Mouse (Mus musculus) telencephalon, adult 2 months (tissue): ENCODE results near the gene Pcsk6.
A peak's percentile ranks its signal among the peaks of the same experiment; 100 is the strongest.
"Not testable (repeated sequence)": the region's sequence is repeated elsewhere in the genome, so short reads cannot be mapped to it uniquely, and the experiment has no call there.

Experiments used
- DNase-seq: peaks from one replicate; pipeline ENCODE4 v3.0.0-alpha.2; 2011; ENCODE audit warnings: low read depth, low spot score

Pcsk6 gene

DNA sequence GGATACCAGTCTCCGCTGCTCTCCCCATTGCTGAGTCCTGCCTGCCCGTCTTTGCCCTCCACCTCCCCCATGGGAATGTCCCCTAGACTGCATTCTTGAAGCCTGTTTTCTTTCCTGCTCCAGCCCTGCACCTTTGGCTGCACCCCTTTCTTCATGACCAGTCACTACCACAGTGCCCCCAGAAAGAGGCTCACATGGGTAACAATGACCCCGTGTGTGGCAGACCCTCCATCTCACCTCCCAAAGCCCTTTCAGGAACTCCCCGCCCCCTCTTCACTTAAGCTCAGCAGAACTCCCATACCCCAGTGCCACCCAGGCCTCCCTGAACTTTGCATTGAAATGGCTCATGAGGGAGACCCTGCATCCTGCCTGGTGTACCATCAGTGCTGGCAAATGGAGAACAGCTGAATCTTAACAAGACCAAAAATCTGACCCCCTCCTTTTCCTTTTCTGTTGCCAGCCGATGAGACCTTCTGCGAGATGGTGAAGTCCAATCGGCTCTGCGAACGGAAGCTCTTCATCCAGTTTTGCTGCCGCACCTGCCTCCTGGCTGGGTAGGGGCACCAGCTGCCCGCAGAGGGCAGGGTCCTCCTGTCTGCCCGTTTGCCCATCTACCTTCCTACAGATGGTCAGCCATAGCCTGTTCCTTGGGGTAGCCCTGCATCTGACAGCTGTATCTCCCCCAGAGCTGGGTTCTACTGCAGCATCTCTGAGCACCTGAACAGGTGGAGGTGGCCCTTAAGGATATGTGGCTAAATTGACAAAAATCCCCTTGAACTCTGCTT, 187.1 kb downstream of the Pcsk6 start:
- no peak for DNase-seq

DNA sequence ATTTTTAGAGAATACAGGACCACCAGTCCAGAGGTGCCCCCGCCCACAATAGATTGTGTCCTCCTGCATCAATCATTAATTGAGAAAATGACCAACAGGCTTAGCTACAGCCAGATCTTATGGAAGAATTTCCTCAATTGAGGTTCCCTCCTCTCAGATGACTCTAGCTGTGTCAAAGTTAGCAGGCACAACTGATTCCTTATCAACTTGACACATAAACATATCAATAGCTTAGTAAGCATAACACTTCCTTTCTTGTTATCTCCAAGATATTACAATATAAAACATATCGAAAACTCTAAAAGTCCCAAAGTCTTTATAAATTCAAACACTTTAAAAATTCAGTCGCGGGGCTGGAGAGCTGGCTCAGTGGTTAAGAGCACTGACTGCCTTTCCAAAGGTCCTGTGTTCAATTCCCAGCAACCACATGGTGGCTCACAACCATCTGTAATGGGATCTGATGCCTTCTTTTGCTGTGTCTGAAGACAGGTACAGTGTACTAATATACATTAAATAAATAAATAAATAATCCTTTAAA, 192.5 kb downstream of the Pcsk6 start:
- DNase-seq = no peak

DNA sequence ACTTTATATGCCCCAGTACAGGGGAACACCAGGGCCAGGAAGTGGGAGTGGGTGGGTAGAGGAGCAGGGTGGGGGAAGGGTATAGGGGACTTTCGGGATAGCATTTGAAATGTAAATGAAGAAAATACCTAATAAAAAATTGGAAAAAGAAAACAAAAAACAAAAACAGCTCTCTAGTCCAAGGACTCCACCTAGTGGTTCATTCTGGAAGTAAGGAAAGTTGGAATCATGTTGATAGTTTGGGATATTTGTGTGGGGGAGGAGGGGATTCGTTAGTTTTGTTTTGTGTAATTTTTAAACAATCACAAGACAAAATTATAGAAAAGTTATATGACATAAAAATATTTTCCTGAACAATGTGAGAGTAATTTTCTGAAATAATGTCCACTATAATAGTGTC, 193.8 kb downstream of the Pcsk6 start:
- DNase-seq = not testable (repeated sequence)

DNA sequence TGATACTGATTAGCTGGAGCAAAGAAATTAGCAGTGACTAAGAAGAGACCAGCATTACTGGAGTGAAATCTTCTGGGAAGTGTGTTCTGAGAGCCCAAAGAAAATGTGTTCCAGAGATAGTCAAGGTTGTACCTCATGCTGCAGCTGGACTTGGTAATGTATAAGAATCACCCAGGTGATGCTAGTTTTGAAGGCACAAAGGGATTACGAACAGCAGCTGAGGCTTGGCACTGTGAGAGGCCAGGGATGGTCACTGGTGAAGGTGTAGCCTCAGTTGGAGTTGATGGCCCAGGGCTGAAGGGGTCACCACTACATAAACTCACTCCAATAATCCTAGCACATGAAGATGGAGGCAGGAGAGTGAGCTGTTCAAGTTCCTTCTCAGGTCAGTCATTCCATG, 197.2 kb downstream of the Pcsk6 start, which contains the start of gene Snrpa1:
TSS of gene Snrpa1 (plus strand) at position 301 of the 400 bp plus-strand sequence.
- DNase-seq = no peak

DNA sequence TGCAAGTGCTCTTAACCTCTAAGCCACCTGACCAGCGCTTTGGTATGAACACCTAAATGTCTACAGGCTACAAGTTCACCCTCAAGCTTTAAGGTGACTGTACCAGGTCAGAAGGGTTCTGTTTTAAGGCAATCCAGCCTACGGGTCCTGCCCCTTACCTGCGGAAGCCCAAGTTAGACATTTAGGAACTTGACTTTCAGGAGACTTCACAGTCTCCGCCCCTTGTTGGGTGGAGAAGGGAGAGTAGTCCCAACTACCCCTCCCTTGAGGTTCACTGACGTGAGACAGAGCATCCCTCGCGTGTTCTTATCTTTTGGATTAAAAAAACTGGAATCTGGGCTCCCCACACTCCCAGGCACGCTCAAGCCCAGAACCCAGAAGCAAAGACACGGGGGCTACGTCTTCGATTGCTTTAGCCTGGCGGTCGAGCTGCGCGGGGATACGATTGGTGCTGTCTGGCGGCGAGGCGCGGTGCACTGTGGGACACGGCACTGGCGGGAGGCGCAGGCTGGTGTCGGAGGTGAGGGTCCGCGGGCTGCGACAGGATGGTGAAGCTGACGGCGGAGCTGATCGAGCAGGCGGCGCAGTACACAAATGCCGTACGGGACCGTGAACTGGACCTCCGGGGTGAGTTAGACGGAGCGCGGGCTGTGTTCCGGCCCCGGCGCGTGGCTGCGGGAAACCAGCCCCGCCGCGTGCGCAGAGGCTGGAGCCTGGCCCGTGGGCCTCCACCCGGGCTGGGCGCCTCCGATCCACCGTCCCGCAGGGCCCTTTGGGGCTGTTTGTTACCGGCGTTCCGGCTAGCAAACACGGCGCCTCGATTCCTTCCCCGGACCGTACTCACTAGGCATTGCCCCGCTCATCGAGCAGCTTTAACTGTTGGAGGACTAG, 198.8 kb downstream of the Pcsk6 start:
- DNase-seq = peak; percentile 83

DNA sequence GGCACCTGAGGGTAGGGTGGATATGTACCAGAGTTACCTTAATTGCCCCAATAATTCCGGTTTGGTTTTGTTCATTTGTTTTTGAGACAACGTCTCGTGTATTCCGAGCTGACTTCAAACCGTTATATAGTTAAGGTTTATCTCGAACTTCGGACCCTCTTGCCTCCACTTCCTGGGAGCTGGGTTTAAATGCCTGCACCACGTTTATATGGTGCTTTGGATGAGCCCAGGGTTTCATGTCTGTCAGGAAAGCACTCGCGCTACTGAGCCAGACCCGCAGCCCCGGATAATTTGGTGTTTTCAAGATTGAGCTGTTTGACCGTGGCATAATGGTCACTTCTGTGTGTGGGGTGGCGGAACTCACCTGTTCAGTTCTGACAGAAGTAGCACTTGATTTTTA, 199.5 kb downstream of the Pcsk6 start:
- no peak for DNase-seq

DNA sequence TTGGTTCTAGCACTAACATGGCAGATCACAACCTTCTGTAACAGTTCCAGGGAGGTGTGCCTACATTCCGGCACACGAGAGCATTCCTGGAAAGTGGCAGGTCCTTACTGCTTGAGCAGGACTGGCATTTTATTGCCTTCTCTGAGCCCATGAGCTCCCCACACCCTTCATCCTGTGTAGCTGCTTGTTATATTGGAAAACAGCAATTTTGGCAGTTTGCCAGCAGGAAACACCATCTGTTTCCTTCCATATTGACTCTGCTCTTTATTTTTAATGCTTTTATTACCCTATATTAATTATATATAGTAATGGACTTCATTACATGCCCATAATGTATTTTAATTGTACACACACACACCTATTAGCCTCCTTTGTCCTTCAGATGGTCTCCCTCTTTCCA, 214.9 kb downstream of the Pcsk6 start:
- DNase-seq = no peak

DNA sequence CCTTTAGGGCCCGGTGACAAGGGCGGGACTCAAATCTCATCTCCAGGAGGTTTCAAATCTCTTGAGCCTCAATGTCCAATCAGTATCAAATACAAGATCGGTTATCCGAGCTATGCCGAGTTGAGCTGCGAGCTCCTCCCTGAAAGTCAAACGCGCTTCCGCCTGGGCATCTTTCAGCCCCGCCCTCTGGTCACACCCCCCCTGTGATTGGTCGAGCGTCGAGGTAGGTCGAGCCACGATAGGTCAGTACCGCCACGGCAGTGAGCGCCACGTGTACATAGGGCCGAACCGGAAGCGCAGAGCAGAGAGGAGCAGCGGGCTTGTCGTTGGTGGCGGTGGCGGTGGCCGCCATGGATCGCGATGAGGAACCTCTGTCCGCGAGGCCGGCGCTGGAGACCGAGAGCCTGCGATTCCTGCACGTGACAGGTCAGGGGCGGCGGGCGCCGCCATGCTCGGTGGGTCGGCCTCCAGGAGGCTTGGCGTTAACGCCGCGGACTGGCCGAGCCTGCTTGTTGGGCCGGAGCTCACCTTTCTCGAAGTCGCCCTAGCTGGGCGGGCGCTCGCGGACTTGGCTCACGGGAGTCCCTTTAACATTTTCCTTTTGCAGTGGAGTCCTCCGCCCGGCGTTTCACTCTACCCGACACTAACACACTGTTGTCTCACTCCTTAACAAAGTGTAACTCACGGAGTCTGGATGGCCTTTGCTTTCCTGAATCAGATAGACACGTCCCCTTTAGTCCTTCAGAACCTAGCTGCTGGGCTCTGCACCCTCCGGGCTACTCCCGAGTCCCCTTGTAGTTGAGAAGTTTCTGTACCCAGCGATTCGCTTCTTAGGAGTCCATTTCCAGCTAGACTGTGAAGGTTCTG, 218.1 kb downstream of the Pcsk6 start, which contains the start of gene Selenos:
TSS of gene Selenos (plus strand) at position 286 of the 867 bp plus-strand sequence.
- peak; percentile 98 for DNase-seq

DNA sequence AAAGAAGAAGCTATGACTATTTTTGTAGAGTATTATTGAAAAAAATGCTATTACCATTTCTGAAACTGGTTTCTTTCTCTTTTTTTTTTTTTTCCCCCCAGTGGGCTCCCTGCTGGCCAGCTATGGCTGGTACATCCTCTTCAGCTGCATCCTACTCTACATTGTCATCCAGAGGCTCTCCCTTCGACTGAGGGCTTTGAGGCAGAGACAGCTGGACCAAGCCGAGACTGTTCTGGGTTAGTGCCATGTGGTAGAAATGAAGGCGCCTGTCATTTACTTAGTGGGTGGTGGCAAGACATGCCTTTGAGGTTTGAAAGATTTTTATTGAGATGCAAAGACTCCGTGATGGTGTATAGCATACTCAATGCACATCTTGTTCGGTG, 218.7 kb downstream of the Pcsk6 start:
- DNase-seq = no peak

DNA sequence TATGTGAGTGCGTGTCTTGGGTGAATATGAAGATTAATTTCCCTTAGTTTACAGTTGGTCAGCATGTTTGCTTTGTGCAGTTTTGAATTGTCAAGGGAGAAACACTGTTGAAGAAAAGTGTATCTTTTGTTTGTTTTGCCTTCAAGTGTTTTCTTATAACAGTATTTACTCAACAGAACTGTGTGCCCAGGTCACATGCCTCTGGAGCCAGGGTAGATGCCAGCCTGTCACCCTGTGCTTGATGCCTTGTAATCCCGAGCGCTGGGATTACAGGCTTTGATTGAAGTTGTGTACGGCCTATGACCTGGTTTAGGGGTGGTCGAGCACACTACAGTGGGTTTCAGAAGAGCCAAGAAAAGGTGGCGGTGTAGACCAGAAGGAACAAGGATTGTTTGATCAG, 222.2 kb downstream of the Pcsk6 start:
- no peak for DNase-seq

DNA sequence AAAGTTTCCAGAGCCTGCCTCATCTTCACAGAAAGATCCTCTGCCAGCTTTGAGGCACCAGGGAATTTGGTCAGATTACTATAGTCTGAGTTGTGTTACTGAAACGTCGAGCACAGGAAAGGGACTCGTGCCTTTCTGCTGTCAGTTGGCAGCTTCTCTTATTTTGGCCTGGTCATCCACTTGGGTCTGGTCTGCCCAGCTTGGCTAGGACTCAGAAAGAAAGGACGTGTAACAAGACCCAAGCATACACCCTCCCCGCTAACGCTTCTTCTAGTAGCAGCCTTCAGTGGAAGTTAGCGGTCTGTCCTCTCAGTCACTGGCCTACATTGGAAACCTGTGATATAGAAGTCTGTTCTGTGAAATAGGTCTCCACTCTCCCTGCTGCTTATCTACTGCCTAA, 223.0 kb downstream of the Pcsk6 start:
- DNase-seq = no peak

DNA sequence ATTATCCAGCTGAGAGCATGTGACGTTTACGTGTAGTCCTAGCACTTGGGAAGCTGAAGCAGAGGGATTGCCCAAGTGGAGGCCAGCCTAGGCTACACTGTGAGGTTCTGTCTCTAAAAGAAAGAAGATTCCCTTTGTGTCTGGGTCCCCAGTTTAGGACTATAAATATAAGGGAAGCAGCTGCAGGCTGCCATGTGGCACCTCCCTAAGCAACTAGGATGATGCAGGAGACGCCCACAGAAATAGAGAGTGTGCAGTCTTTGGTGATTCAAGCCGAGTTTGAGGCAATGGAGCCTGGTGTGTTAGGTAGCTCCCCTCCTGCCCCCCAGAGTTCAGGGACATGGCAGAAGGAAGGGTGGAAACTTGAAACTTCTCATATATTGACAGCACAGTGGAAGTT, 226.1 kb downstream of the Pcsk6 start:
- DNase-seq = peak; percentile 69

DNA sequence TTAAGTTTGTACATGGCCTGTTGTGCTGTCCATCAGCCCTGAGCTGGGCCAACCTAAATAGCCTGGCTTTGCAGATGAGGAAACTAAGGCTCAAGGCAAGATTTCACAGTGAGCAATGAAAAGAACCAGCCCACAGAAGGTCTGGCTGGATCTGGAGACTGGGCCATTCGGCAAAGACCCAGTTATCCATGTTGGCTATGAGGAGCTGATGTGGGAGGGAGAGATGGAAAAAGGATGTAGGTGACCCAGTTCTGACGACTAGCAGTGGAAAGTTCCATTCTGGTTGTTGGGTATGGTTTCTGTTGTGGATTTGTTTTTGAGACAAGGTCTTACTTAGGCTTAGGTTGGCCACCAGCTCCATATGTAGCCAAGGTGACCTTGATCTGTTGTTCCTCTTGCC, 226.5 kb downstream of the Pcsk6 start:
- DNase-seq = peak; percentile 70

DNA sequence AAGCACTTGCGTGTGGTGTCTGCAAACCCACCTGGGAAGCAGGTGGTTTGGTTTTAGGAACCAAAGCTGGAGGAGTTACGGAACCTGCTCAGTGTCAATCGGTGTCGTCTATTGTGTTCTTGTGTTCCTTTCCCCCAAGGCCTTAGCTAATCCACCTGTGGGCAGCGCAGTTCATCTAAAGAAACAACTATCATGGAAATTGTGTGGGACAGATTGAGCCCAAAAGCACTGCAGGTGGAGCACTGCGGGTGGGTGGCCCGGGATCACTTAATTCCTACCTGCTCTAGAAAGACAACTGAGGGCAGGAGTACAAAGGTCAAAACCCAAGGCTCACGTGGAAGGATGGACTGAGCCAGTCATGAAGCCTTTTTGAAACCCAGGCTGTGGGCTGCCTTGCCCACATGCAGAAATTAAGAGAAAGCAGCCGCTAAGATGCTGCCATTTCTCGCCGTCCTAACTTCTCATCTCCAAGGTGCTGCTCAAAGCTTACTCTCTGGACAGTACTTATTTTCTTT, 229.2 kb downstream of the Pcsk6 start:
- DNase-seq = no peak

DNA sequence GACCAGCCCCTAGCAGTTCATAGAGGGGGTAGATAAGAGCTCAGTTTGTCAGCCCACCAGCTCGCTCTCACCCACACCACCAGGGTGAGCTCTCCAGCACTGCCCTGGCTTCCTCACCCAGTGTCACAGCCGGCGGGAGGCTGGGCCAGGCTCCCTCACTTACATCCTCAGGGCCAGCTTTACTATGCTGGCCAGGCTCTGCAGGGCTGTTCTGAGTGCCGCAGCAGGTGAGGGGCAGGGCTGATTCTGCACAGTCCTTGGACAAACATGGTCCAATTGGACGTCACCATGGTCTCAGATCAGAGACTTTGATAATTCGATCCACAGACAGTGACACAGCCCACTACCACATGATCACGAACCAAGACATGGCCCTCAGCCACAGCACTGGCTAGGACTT, 230.0 kb downstream of the Pcsk6 start:
- no peak for DNase-seq

DNA sequence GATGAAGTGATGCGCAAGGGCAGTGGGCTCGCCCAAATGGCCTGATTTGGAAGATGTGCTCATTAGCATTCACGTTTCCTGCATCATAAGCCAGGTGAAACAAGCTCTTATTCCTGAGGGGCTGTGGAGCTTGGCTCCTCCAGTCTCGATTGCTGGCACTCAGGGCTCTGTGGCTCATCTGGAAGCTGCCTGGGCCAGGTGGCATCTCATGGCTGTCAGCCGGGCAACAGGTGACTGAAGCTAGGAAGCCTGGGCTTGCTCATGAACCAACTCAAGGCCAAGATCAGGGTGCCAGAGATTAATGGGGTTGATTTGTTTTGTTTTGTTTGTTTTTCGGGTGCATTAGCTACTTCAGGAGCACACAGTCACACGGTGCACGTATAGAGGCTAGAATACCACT, 231.1 kb downstream of the Pcsk6 start:
- DNase-seq = no peak

DNA sequence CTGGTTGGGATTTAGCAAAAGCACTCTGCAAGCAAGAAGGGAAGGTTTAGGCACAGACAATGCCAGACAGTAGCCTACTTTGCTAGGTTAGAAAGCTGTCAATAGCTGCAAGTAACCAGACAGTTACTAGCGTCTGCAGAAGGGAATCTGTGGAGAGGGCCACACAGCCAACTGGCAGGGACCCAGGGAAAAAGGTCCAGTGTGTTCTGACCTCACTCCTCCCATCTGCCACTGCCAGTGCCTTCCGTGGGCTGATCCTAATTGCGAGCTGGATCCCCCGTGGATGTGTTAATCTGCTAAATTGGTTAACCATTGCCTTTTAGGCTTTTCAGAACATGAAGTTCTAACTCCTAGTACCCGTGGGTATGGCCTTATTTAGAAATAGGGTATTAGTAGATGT, 232.6 kb downstream of the Pcsk6 start:
- no peak for DNase-seq

DNA sequence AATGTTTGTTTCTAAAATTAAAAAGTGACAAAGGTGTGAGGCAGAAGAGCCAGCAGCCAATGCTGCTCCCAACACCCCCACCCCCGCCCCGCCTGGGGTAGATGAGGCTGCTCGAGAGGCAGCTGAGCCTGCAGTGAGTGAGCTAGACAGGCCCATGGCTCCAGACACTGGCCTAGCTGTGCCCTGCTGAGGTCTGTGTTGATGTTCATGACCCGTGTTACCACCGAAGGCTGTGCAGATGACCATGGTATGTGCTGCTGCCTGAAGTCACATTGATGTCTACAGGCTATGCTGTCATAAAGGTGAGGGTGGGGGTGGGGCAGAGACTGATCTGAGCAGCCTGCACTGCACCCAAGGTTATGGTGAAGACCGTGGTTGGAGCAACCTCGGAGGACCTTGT, 237.3 kb downstream of the Pcsk6 start:
- no peak for DNase-seq
